Mouse (Mus musculus) megakaryocyte, embryonic 14.5 days (primary cell): ENCODE measurements around the gene Prkd3.

ENCODE experiments used
- FLI1 ChIP-seq: IDR thresholded peaks from 2 replicates; pipeline ENCODE4 v1.6.1; 2012; ENCODE audit warnings: low read length, inconsistent platforms, mixed read lengths
- GATA1 ChIP-seq: IDR thresholded peaks from 3 replicates; pipeline ENCODE4 v1.6.1; 2012; ENCODE audit warnings: mixed read lengths, low read length, inconsistent platforms, borderline replicate concordance

DNA sequence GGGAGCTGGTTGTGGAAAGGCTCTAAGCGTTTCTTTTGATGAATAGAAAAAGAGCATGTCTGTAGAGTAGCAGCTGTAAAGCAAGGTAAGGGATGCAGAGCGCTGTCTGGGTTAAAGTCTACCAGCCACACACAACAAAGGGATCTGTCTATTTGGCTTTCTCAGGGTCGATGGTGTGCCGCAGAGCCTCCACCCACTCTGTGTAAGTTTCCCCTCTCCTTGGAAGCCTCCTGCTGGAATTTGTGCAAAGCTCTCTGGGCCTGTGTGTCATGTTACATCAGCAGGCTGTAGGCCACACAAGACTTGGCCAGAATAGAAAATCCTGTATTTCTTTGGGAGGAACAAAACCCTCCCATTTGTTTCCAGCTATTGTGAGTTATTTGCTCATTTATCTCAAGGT is 48.4 kb upstream of the Prkd3 start:
- no peak for TF ChIP-seq GATA1
- no peak for TF ChIP-seq FLI1
